Mouse (Mus musculus): ENCODE measurements at regions not wholly inside any gene's neighbourhood (a gene's known extent, or its start where the extent isn't known, plus 50 kb on each side); places are given as distances from the start of the nearest gene placed in this dataset.

GRCm38 (mm10) chr6:50782221-50782620 is 128.0 kb upstream of the Npvf start:
- no peak overlapping the region for H3K27ac ChIP-seq (ENCODE audit: insufficient read depth, low read depth)
- H3K27me3 ChIP-seq (replicated peaks): no peaks in the 10 kb centered on the region
- dilution Hi-C loops (cut with MboI; ENCODE audit: extremely low pct_ligation_motif_present, extremely low pct_unique_long_range_greater_than_20kb, low sequenced_read_pairs): no loop called here
- H3K79me2 ChIP-seq (replicated peaks; ENCODE audit: control insufficient read depth, extremely low read depth, insufficient read depth, poor library complexity, severe bottlenecking): no peaks in the 10 kb centered on the region
- no peaks in the 10 kb centered on the region for H3K4me1 ChIP-seq (ENCODE audit: control insufficient read depth in 1 of 2, insufficient read depth in 2 of 2)
- DNase-seq (ENCODE audit: extremely low read depth): no peak
- in situ Hi-C loops (cut with MboI; ENCODE audit: low pct_ligation_motif_present, low pct_unique_long_range_greater_than_20kb, low sequenced_read_pairs): no loop called here
- TF ChIP-seq ZNF384 (IDR thresholded peaks at IDR 0.05; ENCODE audit: low read depth, low read length) (no peak), ETS1 (conservative IDR thresholded peaks at IDR 0.05; ENCODE audit: low read depth, low read length) (no peak), NRF1 (IDR thresholded peaks at IDR 0.05; ENCODE audit: low read depth, low read length) (no peak), JUND (conservative IDR thresholded peaks at IDR 0.05; ENCODE audit: low read depth, low read length) (no peak), MEF2A (IDR thresholded peaks at IDR 0.05; ENCODE audit: borderline replicate concordance, low read depth, low read length) (no peak), USF2 (conservative IDR thresholded peaks at IDR 0.05; ENCODE audit: low read depth, low read length) (no peak), POLR2A (IDR thresholded peaks at IDR 0.05; ENCODE audit: low read depth, low read length) (no peak), MYC (IDR thresholded peaks at IDR 0.05; ENCODE audit: low read depth, low read length) (no peak)
- H3K4me2 ChIP-seq (ENCODE audit: insufficient read depth, low read depth, poor library complexity, severe bottlenecking): no peak overlapping the region
- no peak overlapping the region for H3K4me3 ChIP-seq (replicated peaks in 1 of 3; ENCODE audit: low read depth in 2 of 3, low read length in 2 of 3, poor library complexity in 1 of 3)
- no peaks in the 10 kb centered on the region for H3K36me3 ChIP-seq (replicated peaks in 1 of 2; ENCODE audit: control insufficient read depth in 1 of 2, insufficient read depth in 1 of 2, low read length in 1 of 2)
- H3K9ac ChIP-seq (ENCODE audit: insufficient read depth, low read depth): no peak overlapping the region
- H3K9me3 ChIP-seq (replicated peaks; ENCODE audit: low read length): no peaks in the 10 kb centered on the region

DNA sequence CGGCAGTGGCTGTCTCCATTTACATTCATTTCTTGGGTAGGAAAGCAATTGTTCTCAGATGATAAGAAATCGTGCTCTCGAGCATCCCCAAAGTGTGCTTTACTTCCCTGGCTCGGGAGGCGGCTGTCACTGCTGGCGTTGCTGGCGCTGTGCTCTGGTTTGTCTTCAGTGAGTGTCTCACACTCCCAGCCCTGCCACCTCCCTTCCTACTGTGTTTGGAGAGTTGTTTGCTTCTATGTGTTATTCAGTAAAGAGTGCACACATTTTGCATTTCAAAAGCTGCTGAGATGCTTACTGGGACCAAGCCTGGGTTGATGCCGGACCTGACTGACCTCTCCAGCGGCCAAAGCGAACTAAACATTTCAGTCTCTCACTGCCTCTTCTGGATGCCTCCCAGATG is 129.3 kb upstream of the Npvf start:
- no peak for DNase-seq (ENCODE audit: extremely low read depth)
- Histone ChIP-seq H3K4me3 (replicated peaks in 1 of 3; ENCODE audit: low read depth in 2 of 3, low read length in 2 of 3, poor library complexity in 1 of 3) (no peak overlapping the region), H3K79me2 (replicated peaks; ENCODE audit: control insufficient read depth, extremely low read depth, insufficient read depth, poor library complexity, severe bottlenecking) (no peaks in the 10 kb centered on the region), H3K27ac (ENCODE audit: insufficient read depth, low read depth) (no peak overlapping the region), H3K36me3 (replicated peaks in 1 of 2; ENCODE audit: control insufficient read depth in 1 of 2, insufficient read depth in 1 of 2, low read length in 1 of 2) (no peaks in the 10 kb centered on the region), H3K27me3 (replicated peaks) (no peaks in the 10 kb centered on the region), H3K9me3 (replicated peaks; ENCODE audit: low read length) (no peaks in the 10 kb centered on the region), H3K4me1 (ENCODE audit: control insufficient read depth in 1 of 2, insufficient read depth in 2 of 2) (no peaks in the 10 kb centered on the region), H3K9ac (ENCODE audit: insufficient read depth, low read depth) (no peak overlapping the region), H3K4me2 (ENCODE audit: insufficient read depth, low read depth, poor library complexity, severe bottlenecking) (no peak overlapping the region)
- dilution Hi-C loops (cut with MboI; ENCODE audit: extremely low pct_ligation_motif_present, extremely low pct_unique_long_range_greater_than_20kb, low sequenced_read_pairs): no loop called here
- in situ Hi-C loops (cut with MboI; ENCODE audit: low pct_ligation_motif_present, low pct_unique_long_range_greater_than_20kb, low sequenced_read_pairs): no loop called here
- TF ChIP-seq SIN3A (IDR thresholded peaks at IDR 0.05; ENCODE audit: low read length): no peak
- TF ChIP-seq NRF1 (IDR thresholded peaks at IDR 0.05; ENCODE audit: low read depth, low read length): no peak
- TF ChIP-seq ETS1 (conservative IDR thresholded peaks at IDR 0.05; ENCODE audit: low read depth, low read length): no peak
- TF ChIP-seq RAD21 (IDR thresholded peaks at IDR 0.05; ENCODE audit: low read depth, low read length): no peak
- no peak for TF ChIP-seq KAT2A (IDR thresholded peaks at IDR 0.05; ENCODE audit: insufficient replicate concordance, low read length)
- no peak for TF ChIP-seq NELFE (IDR thresholded peaks at IDR 0.05; ENCODE audit: low read depth, low read length)
- no peak for TF ChIP-seq JUN (IDR thresholded peaks at IDR 0.05; ENCODE audit: insufficient read depth, low read depth, low read length)
- TF ChIP-seq CTCF (conservative IDR thresholded peaks at IDR 0.05 in 1 of 2, IDR thresholded peaks at IDR 0.05 in 1 of 2; ENCODE audit: low read depth in 2 of 2, low read length in 2 of 2): no peak
- no peak for TF ChIP-seq JUND (conservative IDR thresholded peaks at IDR 0.05; ENCODE audit: low read depth, low read length)
- no peak for TF ChIP-seq SMC3 (IDR thresholded peaks at IDR 0.05; ENCODE audit: low read depth, low read length)
- TF ChIP-seq USF2 (conservative IDR thresholded peaks at IDR 0.05; ENCODE audit: low read depth, low read length): no peak
